Mouse (Mus musculus) thymus, adult 18-20 months (tissue): ENCODE results near the gene Rbm12.
"Not testable (repeated sequence)": the region's sequence is repeated elsewhere in the genome, so short reads cannot be mapped to it uniquely, and the experiment has no call there.

ENCODE experiments used
- DNase-seq, 2 experiments: peaks; one replicate each; pipeline ENCODE4 v3.0.0; 2022; ENCODE audit warnings: mixed read lengths in 2 of 2

The Rbm12 gene

DNA sequence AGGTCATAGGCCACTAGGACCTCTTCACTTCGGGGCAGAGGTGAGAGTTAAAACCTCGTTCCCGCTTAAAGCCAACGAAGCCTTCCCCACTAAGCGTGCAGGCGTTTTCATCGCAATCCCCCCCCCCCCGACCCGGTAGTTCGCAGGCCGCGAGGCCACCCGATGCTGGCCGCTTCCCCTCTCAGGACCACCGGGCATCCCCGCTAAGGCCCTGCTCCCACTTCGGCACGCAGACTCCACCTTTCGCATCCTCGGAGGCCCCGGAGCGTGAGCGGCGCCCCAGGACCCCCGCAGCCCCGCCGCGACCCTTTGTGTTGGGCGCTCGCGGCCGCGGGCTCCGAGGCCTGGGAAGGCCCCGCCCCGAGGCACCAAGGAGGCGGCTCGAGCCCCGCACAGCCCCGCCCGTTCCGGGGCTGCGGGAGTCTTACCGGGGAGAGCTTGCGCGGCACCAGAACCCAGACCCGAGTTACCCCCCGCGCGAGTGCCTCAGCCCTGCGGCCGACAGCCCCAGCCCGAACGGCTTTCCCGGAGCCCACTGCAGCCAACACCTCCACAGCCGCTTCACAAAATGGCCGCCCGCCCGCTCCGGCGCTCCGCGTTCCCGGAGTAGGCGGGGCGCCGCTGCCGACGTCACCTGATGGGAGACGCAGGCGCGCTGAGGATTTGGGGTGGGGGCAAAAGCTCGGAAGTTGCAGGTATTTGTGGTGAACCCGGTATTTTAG is at the start of gene Rbm12, which contains the start of gene Cpne1:
Gene Rbm12 (minus strand): TSS at position 621 of the 722 bp plus-strand sequence.
Gene Cpne1 (minus strand): TSS at position 608 of the 722 bp plus-strand sequence.
- peak; percentile 87 to 90 for DNase-seq

DNA sequence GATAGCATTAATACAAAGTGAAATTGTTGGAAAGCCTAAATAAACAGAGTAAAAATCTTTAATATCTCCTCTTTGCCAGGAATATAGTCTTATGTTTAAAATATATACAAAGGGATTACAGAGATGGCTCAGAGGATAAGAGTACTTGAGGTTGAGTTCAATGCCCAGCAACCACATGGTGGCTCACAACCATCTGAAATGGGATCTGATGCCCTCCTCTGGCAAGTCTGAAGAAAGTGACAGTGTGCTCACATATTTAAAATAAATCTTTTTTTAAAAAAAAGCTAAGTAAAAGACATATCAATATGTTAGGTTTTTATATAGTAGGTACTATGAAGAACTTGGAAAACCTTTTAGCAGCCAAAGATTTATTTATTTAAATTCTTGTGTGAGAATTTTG is 39.8 kb upstream of the Rbm12 start:
- no peak for DNase-seq

DNA sequence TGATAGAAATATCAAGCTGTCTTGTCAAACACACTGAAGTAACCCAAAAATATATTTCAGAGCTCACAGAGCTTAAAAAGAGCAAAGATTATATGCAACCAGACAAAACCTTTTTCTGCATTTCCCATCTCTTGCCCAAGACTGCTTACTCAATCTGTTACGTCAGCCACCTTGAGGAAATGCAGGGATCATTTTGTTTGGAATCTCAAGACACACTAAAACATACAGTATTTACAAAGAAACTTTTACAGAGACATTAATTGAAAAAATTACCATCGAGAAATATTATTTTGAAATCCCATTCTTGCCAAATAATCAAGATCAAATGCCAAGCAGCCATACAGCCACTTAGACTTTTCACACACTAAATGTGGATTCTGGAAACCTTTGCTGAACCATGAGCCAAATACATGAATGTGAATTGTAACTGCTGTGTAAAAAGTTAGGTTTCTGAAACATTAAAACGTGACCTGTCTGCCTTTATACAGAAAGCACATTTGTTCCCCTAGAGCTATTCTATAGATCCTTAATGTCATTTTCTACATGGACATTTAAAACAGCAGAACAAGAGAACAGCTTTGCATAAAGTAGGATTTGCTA is 35.6 kb upstream of the Rbm12 start:
- no peak for DNase-seq

DNA sequence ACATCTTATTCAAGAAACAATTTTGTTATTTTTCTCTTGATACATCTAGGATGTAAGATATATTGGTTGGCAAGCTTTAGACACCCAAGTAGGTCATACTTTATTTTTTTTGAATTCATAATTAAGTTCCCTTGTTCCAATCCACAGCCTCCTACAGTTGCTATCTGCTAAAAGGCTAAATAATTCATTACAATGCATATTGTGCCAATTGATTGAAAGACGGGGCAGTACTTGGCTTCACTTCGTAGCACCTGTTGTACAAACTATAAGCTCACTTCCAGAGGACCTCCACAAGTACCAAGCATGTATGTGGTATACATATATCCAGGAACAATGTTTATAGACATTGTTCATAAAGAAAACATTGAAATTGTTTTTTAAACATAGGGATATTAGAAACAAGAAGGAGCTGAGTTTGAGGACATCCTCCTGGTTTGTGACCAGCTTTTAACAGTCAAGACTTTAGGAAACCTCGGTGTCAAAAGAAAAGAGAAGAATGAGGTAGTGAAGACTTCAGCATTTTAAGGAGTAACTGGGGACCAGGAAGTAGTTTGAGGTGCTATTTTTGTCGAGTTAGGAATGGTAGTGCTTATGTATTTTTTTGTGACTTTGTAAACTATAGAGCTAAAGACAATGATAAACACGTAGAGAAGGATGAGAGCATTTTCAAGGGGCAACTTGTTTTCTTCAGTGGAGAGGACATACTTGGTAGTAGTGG is 34.7 kb upstream of the Rbm12 start:
- no peak for DNase-seq

DNA sequence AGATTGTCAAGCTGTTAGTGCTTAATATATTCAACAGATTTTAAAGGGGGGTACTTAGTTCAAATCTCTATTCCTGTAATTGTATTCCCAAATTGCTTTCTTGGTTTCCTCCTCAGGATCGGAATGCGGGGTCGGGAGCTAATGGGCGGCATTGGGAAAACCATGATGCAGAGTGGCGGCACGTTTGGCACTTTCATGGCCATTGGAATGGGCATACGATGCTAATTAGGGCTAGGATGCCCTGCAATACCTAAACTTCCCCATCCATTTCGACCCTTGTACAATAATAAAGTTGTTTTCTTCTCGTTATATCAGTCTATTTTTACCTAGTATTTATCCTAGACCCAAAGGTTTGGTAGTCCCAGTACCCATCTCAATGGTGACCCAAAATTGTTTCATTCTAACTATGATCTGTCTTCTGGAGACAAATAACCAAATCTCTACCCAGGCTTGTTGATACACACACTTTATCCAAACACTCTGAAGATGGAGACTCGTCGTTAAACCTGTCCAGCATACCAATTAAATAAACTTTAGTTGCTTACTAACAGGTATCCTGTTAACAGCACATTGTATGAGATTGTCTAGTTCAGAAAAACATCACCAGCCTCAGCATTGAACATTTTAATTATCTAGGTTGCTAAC is 33.8 kb upstream of the Rbm12 start:
- DNase-seq, result no peak

DNA sequence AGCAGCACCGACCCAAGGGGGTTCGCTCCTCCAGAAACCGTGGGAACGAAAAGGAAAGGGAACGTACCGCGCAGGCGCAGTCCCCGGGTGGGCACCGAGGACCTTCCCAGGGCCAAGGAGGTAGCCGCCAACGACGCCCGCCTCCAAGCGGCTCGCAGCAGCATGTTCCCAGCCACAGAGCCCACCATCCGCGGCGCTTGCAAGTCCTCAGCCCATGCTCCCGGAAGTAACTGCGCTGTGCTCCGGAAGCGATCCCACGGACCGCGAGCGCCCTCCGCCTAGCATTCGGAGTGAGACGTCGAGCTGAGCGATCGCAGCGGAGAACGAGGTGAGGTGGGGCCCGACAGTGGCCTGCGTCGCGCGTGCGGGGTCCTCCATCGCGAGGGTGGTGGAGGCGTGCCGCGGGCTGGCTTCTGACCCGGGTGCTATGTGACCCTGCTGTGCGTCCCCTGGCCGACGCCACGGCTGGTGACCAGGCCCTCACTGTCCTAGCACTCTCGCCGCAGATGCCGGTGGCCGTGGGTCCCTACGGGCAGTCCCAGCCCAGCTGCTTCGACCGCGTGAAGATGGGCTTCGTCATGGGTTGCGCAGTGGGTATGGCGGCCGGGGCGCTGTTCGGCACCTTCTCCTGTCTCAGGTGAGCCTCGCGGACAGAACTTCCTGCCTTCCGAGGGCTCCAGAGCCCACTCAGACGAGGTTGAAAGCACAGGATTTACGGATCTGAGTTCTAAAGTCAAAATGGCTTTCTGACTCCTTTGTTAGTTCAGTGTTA is 32.4 kb upstream of the Rbm12 start, which contains the start of the genes Romo1 and Nfs1:
Gene Romo1 (plus strand): TSS at position 87 of the 772 bp plus-strand sequence.
Gene Nfs1 (minus strand): TSS at position 234 of the 772 bp plus-strand sequence.
- DNase-seq, result peak; percentile 91 to 93

DNA sequence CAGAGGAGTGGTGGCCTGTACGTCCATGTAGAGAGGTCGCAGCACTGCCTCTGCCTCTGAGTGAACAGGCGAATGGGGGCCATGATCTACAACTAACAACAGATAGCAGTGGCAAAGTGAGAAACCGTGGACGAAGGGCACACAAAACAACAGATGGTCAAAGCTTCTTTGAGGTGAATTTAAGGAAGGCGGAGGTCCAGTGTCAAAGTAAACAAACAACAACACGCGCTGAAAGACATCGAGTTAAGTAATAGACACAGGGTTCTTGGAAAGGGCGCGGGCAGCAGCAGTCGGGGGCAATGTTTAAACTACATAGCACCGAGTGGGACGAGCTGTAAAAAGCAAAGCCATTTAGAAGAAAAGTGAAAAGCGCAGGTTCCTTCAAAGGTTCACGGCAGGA is 31.6 kb upstream of the Rbm12 start:
- no peak for DNase-seq

DNA sequence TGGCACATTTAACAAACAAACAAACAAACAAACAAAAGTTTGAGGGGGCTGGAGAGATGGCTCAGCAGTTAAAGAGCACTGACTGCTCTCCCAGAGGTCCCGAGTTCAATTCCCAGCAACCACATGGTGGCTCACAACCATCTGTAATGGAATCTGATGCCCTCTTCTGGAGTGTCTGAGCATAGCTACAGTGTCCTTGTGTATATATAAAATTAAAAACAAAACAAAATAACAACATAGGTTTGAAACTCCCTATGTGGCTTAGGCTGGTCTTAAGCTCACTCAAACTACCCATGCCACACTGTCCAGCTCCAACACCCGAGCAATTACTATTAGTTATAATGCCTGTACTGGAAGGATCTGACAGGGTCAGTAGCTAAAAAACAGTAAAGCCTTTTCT is 31.0 kb upstream of the Rbm12 start:
- DNase-seq, result no peak

DNA sequence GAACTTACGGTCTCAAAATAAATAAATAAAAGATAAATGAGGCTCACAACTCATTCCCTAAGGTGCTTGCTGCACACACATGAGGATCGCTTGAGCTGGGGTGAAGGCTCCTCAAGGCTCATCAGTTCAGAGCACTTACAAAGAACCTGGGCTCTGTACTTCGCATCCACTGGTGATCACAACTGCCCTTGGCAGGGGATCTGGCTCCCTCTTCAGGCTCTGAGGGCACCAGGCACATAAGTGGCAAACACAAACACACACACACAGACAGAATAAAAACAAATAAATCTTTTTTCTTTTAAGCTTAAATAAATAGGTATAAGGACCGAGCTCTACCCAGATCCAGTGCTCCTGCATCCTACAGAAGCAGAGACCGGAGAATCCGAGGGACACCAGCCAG is 23.9 kb upstream of the Rbm12 start:
- no peak for DNase-seq

DNA sequence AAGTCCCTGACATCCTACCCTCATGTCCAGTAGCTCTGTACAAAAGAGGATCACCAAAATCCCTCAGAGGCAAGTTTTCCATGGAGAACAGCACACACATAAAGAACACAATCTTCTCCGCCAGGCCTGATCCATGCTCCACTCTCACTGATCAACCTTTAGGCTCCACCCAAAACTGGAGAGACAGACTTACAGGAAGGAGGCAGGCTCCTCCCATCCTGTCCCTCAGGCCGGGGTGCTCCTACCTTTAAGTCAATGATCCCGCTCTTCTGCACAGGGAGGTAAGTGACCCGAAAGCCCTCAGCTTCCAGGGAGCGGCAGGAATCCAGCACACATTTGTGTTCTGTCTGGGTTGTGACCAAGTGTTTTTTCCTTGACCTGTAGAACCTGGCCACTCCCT is 22.4 kb upstream of the Rbm12 start:
- DNase-seq, result no peak

DNA sequence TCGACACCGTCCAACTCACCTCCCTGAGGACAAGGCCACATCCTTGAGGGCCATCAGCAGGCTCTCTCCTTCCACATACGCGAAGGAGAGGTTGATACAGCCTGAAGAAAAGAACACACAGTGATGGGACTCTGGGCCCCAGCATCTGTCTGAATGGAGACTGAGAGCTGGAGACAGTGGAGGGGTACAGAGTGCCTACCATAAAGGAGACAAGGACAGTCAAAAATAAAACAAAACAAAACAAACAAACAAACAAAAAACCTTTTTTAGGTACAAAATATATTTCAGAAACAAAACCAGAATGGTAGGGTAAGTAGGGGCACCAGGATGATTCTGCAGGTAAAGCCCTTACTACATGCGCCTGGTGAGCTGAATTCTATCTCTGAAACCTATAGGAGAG is 15.2 kb upstream of the Rbm12 start, which contains the start of gene Gm28036:
Gene Gm28036 (minus strand): TSS at position 101 of the 400 bp plus-strand sequence.
- DNase-seq, result no peak

DNA sequence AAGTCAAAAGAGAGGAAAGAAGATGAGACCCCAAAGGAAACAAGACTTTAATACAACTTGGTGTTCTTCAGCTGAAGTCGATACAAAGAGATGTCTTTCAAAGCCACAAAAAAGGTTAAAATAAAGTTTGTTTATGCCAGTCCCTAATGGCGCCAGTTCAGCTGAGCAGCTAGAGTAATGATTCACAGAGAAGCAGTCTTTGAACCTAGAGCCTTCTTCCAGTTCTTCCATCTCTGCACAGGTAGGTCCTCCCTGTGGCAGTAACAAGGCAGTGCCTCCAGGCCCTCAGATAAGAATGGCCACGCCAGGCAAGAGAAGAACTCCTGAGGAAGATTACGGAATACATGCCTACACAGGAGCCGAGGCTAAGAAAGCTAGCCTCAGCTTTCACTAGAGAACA is 12.0 kb upstream of the Rbm12 start:
- no peak for DNase-seq

DNA sequence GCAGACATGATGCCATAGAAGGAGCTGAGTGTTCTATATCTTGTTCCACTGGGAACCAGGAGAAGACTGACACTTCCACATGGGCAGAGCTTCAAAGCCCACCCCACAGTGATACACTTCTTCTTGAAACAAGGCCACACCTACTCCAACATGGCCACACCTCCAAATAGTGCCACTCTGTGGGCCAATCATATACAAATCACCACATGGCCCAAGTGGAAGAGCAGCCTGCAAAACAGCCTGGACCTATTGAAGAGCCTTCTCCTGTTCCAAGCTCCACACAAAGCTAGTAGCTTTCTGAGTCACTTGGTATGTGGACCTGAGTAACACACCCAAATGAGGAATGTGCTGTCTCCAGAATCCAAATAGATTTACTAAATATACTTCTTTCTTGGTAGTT is 7.8 kb upstream of the Rbm12 start:
- DNase-seq, result no peak

DNA sequence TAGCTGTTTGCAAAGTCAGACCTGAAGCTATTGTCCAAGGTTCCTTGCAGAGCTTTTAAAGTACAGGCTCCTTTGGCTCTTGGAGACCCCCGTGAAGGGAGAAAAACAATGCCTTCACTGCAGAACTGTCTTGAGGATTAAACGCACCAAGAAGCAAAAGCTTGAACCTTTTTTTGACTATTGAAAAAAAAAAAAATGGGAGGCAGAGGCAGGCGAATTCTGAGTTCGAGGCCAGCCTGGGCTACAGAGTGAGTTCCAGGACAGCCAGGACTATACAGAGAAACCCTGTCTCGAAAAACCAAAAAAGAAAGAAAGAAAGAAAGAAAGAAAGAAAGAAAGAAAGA is 274 bp upstream of the Rbm12 start:
- not testable (repeated sequence) for DNase-seq

DNA sequence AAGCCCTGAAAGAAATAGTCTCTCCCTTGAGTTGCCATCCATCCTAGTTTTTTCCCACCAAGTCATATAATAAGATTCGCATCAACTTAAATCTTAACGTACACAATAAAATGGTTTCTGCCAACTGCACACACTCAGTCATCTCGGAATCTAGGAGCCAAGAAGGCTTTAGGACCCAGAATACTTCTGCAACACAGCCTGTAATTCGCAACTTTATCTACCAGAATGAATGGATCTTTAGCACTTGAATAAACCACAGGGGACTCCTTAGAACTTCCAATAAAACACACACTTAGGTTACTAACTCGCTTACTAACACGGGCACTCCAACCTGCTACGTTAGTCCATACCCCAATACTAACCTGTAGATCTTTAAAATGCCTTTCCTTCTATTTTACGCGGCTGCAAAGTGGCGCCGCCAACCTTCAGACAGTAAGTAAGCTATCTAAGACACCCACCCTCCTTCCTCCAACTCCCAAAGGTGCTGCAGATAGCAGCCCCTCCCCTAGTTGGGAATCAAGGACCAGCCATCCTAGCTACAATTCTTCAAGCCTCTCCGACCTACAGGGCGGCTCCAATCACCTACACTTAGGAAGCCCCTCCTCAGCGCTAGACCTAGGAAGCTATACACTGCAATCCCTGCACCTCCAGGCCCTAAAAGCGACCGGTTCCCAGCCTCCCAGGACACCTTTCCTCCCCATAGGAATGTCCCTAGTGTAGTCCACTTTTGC is 986 bp downstream of the Rbm12 start:
- peak in 1 of 2 experiments; percentile 7 for DNase-seq

DNA sequence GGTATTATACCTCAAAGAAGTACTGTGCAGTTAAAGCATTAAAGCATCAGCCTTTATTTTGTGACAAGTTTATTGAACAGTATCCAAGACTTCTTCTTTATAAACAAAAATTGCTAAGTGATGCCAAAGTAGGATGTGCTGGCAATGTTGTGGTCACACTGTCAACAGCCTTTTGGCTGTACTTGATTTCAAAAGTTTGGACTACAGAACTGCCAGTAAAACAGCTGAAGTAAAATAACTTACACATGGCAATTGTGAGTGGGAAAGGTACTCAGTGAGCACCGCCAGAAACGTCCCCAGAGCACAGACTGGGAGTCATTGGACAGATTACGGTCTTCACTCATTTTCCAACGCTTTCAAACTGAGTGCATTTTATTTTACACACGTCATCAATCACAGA is 19.9 kb downstream of the Rbm12 start:
- DNase-seq, result no peak

DNA sequence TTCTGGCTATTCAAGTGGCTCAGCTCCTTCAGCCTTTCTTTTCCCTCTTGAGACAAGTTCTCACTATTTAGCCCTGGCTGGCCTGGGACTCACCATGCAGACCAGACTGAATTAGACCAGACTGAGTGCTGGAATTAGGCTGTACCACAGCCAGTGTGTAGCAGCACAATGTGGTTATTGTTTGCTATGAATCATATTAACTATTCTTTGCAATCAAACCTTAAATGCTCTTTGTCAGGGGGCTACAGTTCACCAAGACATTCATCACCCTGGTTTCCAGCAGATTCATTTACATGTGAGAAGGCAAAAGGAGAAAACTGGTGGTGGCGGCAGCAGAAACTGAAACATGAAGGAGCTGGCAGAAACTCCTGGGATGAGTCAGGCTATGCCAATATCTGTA is 22.0 kb downstream of the Rbm12 start:
- DNase-seq, result no peak

DNA sequence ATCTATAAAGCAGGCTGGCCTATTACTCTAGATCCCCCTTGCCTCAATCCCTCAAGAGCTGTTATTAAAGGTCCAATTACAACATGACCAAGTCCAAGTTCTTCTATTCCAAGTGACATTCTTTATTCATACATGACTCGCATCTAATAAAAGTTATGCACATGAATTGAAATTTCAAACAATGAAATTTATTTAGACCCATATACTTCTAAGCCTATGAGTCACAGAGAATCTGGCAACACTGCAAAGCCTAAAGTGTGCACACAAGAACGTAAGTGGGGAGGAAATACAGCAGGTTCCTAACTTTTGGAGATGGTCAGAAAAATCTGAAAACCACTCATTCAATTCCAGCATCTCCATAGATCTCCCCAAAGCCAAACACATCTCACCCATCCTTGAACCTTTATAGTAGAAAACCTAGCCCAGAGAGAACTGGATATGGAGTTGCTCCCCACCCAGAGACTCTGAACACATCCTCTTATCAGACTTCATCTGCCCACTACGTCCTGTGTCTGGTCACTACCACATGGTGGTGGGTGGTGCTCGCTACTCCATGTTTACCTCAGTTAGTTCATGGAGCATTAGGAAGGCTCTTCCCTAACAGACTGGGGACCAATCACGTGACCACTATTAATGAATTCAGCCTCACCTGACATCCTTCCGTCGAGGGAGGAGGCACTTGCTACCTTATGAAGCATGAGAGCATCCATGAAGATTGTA is 24.2 kb downstream of the Rbm12 start:
- no peak for DNase-seq

DNA sequence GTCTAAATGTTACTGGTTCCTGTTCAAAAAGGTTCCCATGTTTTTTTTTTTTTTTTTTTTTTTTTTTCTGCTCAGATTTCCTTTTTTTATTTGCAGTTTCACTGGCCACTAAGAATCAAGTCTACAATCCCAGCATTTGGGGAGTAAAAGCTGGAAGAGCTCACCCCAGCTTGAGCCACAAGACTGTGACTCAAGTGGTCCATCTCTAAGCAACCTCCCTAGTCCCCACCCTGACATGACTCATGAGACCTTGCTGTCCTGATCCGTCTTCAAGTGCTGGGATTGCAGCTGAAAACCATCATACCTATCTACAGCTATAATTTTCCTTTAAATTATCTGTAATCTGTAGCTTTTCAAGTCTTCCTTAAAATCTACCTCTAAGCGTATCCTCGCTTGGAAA is 27.2 kb downstream of the Rbm12 start:
- no peak for DNase-seq

DNA sequence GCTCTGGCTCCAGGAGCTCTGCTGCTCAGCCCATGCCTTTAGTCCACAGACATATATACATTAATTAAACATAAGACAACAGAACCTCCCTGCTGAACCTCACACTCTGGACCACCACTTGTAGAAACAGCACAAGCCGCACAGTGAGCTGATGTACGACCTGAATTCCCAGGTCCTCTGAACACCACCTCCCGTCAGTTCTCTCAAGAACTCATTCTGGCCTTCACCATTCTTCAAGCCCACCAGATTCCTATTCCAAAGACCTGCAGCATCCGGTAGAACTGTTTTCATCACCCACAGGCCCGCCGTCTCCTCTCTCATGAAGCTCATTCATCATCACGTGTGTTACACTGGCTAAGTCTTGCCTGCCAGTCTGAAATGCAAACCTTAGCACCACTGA is 31.4 kb downstream of the Rbm12 start:
- no peak for DNase-seq

DNA sequence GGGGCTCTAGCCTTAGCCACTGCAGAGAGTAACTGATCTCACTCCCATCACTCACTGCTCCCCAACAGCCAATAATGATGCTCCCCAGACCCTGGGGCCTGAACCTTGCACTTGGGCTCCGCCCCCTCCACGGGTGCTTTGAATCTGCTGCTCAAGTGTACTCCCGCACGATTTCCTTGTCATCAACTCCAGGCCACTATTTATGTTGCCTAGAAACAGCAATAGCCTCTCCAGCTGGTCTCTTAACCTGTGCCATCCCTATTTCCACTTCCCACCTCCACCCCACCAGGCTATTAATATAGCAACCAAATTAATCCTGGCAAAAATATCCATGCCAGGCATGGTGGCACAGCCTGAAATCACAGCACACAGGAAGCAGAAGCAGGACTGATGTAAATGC is 32.1 kb downstream of the Rbm12 start:
- DNase-seq, result no peak
